Mouse (Mus musculus): Measurements from ENCODE around the gene Hoxc11.

Gene Hoxc11

DNA sequence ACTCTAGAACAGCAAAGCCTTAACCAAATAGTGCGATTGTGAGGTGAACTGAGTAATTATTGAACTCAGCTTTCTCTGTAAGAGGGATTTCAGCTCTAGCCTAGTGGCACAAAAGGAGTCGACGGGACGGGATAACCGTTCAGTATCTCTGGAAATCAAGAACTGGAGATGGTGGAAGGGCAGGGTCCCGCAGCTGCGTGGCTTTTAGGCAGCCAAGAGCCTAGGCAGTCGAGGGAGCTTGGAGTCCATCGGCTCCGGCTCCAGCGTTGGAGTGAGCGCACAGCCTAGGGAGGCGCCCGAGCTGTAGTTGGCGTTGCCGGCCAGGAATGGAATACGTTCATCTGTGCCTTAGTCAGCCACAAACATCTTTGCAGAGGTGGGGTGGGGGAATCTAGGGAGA, 51.1 kb downstream of the Hoxc11 start:
- Histone ChIP-seq H3K27me3 (ENCODE audit: insufficient read depth, low read length) (peaks cover 98% of the 10 kb centered on the region), H3K36me3 (ENCODE audit: insufficient read depth, low read length) (no peaks in the 10 kb centered on the region), H3K4me1 (replicated peaks; ENCODE audit: low read depth, low read length) (peaks cover 39% of the 10 kb centered on the region), H3K4me3 (replicated peaks; ENCODE audit: low read length) (no peak overlapping the region), H3K9me3 (ENCODE audit: low read length) (no peaks in the 10 kb centered on the region)
- TF ChIP-seq CTCF (conservative IDR thresholded peaks at IDR 0.05; ENCODE audit: low read length) (no peak), NANOG (IDR thresholded peaks at IDR 0.05; ENCODE audit: borderline replicate concordance, low read length) (no peak), POU5F1 (IDR thresholded peaks at IDR 0.05; ENCODE audit: borderline replicate concordance, low read length) (no peak)

- no peak for TF ChIP-seq CTCF (conservative IDR thresholded peaks at IDR 0.05; ENCODE audit: low read length)
- TF ChIP-seq NANOG (IDR thresholded peaks at IDR 0.05; ENCODE audit: borderline replicate concordance, low read length), result no peak
- no peak for TF ChIP-seq POU5F1 (IDR thresholded peaks at IDR 0.05; ENCODE audit: borderline replicate concordance, low read length)
- H3K4me1 ChIP-seq (replicated peaks; ENCODE audit: low read depth, low read length), result peaks cover 40% of the 10 kb centered on the region
- H3K4me3 ChIP-seq (replicated peaks; ENCODE audit: low read length), result no peak overlapping the region
- H3K27me3 ChIP-seq (ENCODE audit: insufficient read depth, low read length), result peaks cover 98% of the 10 kb centered on the region
- no peaks in the 10 kb centered on the region for H3K9me3 ChIP-seq (ENCODE audit: low read length)
- no peaks in the 10 kb centered on the region for H3K36me3 ChIP-seq (ENCODE audit: insufficient read depth, low read length)
Measured at GRCm38 (mm10) chr15:103005797-103006196, 51.6 kb downstream of the Hoxc11 start.

GRCm38 (mm10) chr15:103006326-103006725, 52.1 kb downstream of the Hoxc11 start:
- Histone ChIP-seq H3K4me3 (replicated peaks; ENCODE audit: low read length) (no peak overlapping the region), H3K4me1 (replicated peaks; ENCODE audit: low read depth, low read length) (peaks cover 41% of the 10 kb centered on the region), H3K36me3 (ENCODE audit: insufficient read depth, low read length) (no peaks in the 10 kb centered on the region), H3K27me3 (ENCODE audit: insufficient read depth, low read length) (peaks cover 98% of the 10 kb centered on the region), H3K9me3 (ENCODE audit: low read length) (no peaks in the 10 kb centered on the region)
- no peak for TF ChIP-seq CTCF (conservative IDR thresholded peaks at IDR 0.05; ENCODE audit: low read length)
- no peak for TF ChIP-seq NANOG (IDR thresholded peaks at IDR 0.05; ENCODE audit: borderline replicate concordance, low read length)
- TF ChIP-seq POU5F1 (IDR thresholded peaks at IDR 0.05; ENCODE audit: borderline replicate concordance, low read length), result no peak

Data from E14TG2a.4 (cell line).